Mouse (Mus musculus) stomach, postnatal 0 days (tissue): ENCODE data around the gene Fancg.

ENCODE experiments used
- CTCF ChIP-seq: IDR thresholded peaks from 2 replicates; pipeline ENCODE4 v1.5.1; 2016; ENCODE audit warnings: antibody characterized with exemption, low read depth, mild to moderate bottlenecking, moderate library complexity
- EP300 ChIP-seq: optimal IDR thresholded peaks from 2 replicates; pipeline ENCODE3; 2016; ENCODE audit warnings: antibody characterized with exemption

GRCm38 (mm10) chr4:42963480-42963879 lies 46.8 kb downstream of the Fancg start:
- TF ChIP-seq CTCF (peak; percentile 54), EP300 (no peak)
